Mouse (Mus musculus): ENCODE measurements around the gene Trim62. TPM values are rescaled to one million over a fixed set of nuclear protein-coding genes. Genes with fewer than 3 reads are reported as not detected.

Gene Trim62
- total RNA-seq (2017): 1.2 and 1.4 TPM in 2 replicates

DNA sequence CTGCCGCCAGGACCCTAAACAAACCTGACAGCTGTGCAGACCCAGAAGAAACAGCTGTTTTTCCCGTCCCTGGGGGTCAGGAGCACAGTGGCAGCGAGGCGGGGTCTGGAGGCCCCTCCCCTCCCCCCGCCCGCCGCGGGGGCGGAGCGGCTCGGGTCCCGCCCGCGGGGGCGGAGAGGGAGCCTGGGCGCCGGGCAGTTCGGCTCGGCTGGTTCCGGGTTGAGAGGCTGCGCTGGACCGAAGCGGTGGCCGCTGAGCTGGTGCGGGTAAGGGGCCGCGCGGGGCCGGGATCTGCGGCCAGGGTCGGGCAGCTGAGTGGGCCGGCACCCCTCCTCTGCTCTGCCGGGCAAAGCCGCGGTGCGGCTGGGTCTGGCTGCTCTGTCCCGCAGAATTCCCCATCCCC, at the start of gene Trim62:
Trim62 (plus strand) TSS at position 202 of the 403 bp plus-strand sequence.
- ATAC-seq (replicated peaks in 1 of 2; ENCODE audit: insufficient read depth in 1 of 2, low FRiP score in 2 of 2, low TSS enrichment in 1 of 2, low read depth in 1 of 2, poor library complexity in 2 of 2, severe bottlenecking in 2 of 2): peak; percentile 35 to 66; a peak in 2 of 4 replicates

DNA sequence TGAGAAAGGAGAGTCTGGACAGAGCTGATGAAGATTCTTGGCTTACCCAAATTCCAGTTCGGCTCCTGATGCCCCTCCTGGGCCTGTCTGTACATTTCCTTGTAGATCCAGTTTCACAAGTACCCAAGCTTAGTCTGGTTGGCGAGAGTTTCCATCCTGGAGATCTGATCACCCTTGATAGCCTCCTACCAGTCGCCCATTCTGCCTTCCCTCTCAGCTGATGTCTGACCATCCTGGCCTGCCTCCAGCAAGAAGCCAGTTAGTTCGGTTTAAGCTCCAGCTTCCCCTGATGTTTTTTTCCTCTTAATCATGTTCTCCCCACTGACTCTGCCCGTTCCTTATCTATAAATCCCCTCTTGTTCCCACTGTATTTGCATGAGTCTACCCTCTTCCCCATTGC, 45.2 kb upstream of the Trim62 start:
- ATAC-seq (replicated peaks in 1 of 2; ENCODE audit: insufficient read depth in 1 of 2, low FRiP score in 2 of 2, low TSS enrichment in 1 of 2, low read depth in 1 of 2, poor library complexity in 2 of 2, severe bottlenecking in 2 of 2): no peak

DNA sequence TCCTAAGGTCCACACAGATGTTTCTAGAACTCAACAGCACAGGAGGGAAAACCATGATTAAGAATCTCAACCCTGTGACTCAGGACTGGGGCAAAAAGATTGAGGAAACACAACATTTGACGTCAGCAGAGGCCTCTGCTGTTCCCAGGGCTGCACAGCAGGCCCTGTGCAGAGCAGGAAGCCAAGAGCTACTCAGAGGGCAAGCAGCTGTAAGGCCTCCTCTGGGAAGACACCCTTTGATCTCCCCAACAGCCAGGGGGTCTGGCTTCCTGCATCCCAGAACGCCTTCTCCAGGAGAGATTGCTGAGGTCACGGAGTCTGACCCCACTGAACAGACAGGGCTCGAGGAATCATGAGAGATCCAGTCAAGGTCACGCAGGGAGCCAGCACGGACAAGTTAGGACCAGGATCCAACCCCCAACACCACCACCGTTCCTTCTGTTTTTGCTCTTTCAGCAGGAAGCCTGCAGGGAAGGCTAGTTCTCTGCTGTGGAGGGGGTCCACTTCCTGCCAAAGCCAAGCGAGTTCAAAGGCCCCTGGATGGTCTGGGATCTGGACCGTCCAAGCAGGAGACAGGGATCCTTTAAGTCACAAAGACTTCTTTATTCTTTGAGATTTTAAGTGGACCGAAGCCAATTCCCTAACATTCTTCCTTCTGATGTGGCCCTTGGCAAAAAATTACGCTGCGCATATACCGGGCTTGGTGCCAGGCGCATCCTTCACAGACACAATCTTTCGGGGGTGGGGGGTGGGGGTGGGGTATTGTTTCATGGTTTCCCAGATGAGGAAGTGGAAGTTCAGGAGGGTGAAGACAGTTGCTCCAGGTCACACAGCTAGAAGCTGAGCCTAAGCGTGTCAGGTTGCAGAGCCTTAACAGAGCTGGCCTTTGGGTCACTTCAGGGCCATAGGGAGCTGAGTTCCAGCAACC, 43.3 kb upstream of the Trim62 start:
- peak; percentile 34 to 56; a peak in 2 of 4 replicates for ATAC-seq (replicated peaks in 1 of 2; ENCODE audit: insufficient read depth in 1 of 2, low FRiP score in 2 of 2, low TSS enrichment in 1 of 2, low read depth in 1 of 2, poor library complexity in 2 of 2, severe bottlenecking in 2 of 2)

DNA sequence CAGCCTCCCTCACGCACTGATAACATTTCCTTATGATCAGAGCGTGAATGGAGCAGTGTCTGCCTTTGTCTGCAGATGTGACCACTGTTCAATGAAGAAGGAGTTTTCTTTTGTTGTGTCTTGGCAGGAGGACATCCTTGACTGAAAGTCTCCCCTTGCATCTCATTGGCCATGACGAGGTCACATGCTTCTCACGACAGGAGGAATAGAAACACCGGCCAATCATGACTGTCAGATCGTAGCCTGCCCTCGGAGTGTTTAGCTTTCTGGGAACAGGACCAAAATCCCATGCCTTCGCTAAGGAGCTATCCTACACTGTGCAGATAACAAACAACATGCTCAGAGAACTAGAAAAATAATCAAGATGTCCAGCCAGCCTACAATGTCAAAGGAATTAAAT, 42.1 kb upstream of the Trim62 start:
- ATAC-seq (replicated peaks in 1 of 2; ENCODE audit: insufficient read depth in 1 of 2, low FRiP score in 2 of 2, low TSS enrichment in 1 of 2, low read depth in 1 of 2, poor library complexity in 2 of 2, severe bottlenecking in 2 of 2): no peak

DNA sequence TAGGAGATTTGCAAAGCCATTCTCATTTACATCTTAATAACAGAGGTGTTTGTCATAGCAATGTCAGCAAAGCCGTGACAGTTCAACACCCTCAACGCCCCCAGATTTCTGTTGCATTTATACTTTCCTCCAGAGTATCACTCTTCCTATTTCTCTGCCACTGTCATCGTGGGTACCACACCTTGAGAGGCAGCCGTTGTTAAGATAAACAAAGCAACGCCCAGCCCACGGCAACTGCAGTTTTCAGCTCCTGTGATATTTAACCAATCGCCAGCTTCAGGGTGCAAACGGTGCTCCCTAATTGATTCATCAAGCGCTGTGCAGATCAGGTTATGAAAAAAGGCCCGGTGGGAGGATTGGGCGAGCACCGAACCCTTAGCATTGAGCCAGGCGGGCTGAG, 38.8 kb upstream of the Trim62 start:
- no peak for ATAC-seq (replicated peaks in 1 of 2; ENCODE audit: insufficient read depth in 1 of 2, low FRiP score in 2 of 2, low TSS enrichment in 1 of 2, low read depth in 1 of 2, poor library complexity in 2 of 2, severe bottlenecking in 2 of 2)

DNA sequence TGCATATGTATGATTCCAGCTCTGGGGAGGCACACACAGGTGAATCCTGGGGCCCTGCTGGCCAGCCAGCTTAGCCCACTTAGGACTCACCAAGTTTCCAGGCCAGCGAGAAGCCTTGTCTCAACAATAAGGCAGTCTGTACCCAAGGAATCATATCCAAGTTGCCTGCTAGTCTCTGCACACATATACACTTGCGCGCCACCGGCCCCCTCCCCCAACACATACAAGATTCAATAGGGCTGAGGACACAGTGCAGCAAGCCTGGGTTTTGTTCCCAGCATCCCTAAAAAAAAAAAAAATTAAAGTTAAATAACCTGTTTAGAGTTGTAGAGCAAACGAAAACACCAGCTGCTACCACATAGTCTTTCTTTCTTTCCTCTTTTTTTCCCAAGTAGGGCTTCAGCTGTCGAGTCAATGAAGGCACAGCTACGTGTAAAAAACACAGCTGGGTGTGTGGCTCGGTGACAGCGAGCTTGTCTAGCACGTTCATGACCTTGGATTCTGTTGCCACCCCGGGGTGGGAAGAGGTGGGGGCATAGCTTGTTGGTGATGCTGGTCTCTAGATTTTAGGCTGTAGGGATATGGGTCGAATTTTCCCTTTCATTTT, 37.9 kb upstream of the Trim62 start:
- ATAC-seq (replicated peaks in 1 of 2; ENCODE audit: insufficient read depth in 1 of 2, low FRiP score in 2 of 2, low TSS enrichment in 1 of 2, low read depth in 1 of 2, poor library complexity in 2 of 2, severe bottlenecking in 2 of 2): no peak

DNA sequence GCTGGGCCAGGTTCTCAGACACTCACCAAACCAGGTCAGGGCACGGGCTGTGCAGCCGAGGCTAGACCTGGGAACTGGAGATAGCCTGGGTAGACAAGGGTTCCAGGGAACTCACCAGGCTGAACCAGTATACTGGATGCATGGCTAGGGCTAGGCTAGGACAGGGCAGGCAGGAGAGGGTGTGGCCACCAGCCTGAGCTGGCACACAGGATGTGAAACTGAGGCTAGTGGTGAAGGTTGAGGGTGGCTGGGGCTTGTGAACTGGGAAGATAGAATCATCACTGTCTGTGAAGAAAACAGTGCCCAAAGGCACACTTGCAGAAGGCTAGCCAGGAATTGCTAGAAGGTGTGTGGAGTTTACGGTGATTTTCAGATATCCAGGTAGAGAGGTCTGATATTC, 34.4 kb upstream of the Trim62 start:
- ATAC-seq (replicated peaks in 1 of 2; ENCODE audit: insufficient read depth in 1 of 2, low FRiP score in 2 of 2, low TSS enrichment in 1 of 2, low read depth in 1 of 2, poor library complexity in 2 of 2, severe bottlenecking in 2 of 2): no peak

DNA sequence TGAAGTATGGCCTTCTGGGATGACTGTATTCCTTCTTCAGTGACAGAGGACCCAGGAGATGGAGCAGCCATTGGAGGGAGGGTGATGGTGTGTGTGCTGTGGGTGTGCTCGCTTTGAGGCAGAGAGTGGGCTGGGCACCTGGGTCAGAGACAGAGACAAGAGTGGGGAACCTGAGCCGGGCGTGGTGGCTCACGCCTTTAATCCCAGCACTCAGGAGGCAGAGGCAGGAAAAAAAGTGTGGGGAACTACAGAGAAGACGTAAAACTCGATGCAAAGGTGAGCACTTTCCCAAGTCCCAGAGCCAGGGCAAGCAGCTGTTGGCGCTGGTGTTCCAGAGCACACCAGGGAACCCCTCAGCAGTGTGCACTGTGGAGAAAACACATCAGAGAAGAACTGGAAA, 33.7 kb upstream of the Trim62 start:
- no peak for ATAC-seq (replicated peaks in 1 of 2; ENCODE audit: insufficient read depth in 1 of 2, low FRiP score in 2 of 2, low TSS enrichment in 1 of 2, low read depth in 1 of 2, poor library complexity in 2 of 2, severe bottlenecking in 2 of 2)

DNA sequence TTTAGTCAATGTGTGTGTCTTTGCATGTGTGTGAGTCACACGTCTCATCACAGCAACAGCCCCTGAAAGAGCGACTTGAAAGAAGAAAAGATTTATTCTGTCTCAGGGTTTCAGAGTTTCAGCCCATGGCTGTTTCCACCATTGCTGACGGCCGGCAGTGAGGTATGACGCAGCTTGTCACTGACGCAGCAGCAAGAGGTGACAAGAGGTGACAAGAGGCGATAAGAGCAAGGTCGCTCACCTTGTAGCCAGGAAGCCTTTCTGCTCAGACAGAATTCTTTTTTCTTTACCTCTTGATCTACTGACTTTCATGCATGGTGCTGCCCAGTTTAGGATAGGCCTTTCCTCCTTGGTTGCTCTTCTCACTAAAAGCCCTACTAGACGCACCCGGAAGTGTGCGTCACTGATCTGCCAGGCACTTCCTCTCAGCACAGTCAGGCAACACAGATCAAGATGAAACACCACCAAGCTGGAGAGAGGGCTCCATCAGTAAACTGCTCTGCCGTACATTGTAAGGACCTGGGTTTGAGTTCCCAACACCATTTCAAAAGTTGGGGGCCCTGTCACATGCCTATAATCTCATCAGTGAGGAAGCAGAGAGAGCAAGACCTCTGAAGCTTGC, 31.0 kb upstream of the Trim62 start:
- ATAC-seq (replicated peaks in 1 of 2; ENCODE audit: insufficient read depth in 1 of 2, low FRiP score in 2 of 2, low TSS enrichment in 1 of 2, low read depth in 1 of 2, poor library complexity in 2 of 2, severe bottlenecking in 2 of 2): no peak

DNA sequence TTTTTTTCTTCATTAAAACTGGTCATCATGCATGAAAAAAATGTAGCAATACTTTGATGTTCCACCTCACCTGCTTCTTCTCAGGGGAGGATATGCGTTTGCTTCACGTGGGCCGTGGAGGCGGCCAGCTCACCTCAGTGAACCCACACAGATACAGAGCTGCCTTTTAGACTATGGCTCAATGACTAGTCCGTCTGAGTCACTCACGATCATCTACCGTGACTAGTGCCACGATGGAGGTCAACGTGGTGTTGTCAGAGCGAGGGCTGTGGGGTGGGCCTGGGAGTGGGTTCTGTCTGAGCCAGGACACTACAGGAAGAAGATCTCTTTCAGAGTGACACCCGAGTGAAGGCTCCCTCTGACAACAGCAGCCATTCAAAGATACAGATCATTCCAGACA, 30.3 kb upstream of the Trim62 start:
- ATAC-seq (replicated peaks in 1 of 2; ENCODE audit: insufficient read depth in 1 of 2, low FRiP score in 2 of 2, low TSS enrichment in 1 of 2, low read depth in 1 of 2, poor library complexity in 2 of 2, severe bottlenecking in 2 of 2): no peak

DNA sequence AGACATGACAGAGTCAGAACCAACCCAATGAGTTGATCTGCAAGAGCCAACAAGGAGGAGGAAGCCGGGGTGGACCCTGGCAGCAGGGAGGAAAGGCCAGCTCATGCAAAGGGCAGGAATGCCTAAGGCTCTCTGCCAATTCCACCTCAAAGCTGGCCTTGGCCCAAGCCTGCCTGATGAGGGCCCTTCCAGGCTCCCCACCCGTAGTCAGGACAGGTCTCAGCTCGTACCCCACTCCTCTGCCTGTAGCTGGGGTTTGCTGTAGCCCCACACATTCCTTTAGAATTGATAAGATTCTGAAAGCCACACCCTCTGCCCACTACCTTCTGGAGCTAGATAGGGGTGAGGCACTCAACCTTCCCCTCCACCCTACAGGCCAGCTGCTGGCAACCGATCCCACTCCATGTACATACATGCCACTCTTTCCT, 27.8 kb upstream of the Trim62 start:
- 0 out of 4 replicates have a peak, but pooled peaks of 1 of the 2 experiments have one; percentile 21 for ATAC-seq (replicated peaks in 1 of 2; ENCODE audit: insufficient read depth in 1 of 2, low FRiP score in 2 of 2, low TSS enrichment in 1 of 2, low read depth in 1 of 2, poor library complexity in 2 of 2, severe bottlenecking in 2 of 2)

DNA sequence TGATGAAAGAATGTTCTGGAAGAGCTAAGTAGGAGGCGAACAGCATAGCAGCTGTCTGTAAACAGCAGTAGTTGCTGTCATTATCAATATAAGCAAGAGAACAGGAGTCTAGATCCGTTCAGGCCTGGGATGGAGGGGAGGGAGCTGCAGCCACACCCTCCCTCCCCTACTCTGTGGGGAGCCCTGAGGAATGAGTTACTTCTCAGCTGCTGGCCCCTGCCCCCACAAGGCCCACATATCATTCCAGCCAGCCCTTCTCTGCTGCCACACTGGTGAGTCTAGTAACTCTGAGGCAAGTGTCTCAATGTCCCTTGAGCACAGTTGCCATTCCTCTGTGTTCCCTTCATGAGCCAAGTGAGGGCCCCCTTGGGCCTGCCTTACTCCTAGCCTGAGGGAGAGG, 26.2 kb upstream of the Trim62 start:
- no peak for ATAC-seq (replicated peaks in 1 of 2; ENCODE audit: insufficient read depth in 1 of 2, low FRiP score in 2 of 2, low TSS enrichment in 1 of 2, low read depth in 1 of 2, poor library complexity in 2 of 2, severe bottlenecking in 2 of 2)

DNA sequence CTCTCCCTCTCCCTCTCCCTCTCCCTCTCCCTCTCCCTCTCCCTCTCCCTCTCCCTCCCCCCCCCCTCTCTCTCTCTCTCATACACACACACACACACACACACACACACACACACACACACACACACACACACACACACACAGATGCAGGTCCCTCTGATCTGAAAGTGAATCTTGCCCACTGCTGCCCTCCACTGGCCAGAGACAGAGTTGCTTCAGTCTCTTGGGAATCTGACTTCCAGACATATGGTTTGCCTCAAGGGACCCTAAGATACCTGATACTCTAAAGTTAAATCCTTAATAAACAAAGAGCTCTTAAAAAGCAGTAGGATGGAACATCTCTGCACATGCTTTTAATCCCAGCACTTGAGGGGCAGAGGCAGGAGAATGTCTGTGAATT, 25.2 kb upstream of the Trim62 start:
- peak in 1 of 2 experiments; percentile 56; a peak in 1 of 4 replicates for ATAC-seq (replicated peaks in 1 of 2; ENCODE audit: insufficient read depth in 1 of 2, low FRiP score in 2 of 2, low TSS enrichment in 1 of 2, low read depth in 1 of 2, poor library complexity in 2 of 2, severe bottlenecking in 2 of 2)

DNA sequence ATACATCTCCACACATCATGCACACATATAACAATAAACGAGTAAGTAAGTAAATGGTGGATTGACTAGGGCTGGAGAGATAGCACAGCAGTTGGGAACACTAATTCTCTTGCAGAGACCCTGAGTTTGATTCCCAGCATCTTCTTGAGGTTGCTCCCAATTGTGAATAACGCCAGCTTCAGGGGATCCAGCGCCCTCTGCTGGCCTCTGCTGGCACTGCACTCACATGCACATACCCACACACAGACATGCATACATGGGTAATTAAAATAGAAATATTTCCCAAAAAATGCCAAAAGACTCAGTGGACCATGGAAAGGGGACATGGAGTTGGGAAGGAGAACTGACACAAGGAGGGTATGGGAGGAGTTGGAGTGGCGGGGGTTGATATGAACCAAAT, 24.5 kb upstream of the Trim62 start:
- no peak for ATAC-seq (replicated peaks in 1 of 2; ENCODE audit: insufficient read depth in 1 of 2, low FRiP score in 2 of 2, low TSS enrichment in 1 of 2, low read depth in 1 of 2, poor library complexity in 2 of 2, severe bottlenecking in 2 of 2)

DNA sequence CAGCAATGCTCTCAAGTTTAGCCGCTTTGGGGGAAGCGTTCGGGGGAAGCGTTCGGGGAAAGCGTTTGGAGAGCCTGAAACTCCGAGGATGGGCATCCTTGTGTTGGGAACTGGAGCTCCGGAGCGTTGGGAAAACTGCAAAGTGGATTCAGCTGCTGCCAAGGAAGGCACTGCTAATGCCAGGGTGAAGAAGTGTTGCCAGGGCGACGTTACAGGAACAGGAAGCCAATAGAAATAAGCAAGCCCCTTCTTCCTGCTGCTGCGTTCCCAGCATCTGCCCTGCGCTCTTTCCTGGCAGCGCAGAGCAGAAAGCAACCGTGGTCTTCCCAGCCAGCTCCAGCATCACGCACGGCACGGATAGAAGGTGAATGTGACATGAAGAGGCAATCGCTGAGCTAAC, 10.4 kb upstream of the Trim62 start:
- ATAC-seq (replicated peaks in 1 of 2; ENCODE audit: insufficient read depth in 1 of 2, low FRiP score in 2 of 2, low TSS enrichment in 1 of 2, low read depth in 1 of 2, poor library complexity in 2 of 2, severe bottlenecking in 2 of 2): no peak

DNA sequence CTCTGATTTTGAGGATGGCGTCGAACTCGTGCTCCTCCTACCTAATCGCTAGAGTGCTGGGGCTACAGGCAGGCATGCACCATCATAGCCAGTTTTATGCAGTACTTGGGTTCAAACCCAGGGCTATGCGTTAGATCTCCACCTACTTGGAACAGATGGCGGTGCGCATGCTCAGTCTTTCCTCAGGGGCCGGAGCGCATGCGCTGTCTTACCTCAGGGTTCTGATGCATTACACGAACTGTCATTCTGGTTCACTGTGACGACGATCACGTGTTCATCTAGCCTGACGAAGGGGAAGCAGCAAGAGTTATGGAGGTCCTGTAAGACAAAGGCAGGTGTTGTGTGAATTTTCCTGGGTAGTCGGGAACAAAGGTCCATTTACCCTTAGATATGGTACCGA, 9.3 kb upstream of the Trim62 start:
- ATAC-seq (replicated peaks in 1 of 2; ENCODE audit: insufficient read depth in 1 of 2, low FRiP score in 2 of 2, low TSS enrichment in 1 of 2, low read depth in 1 of 2, poor library complexity in 2 of 2, severe bottlenecking in 2 of 2): no peak

DNA sequence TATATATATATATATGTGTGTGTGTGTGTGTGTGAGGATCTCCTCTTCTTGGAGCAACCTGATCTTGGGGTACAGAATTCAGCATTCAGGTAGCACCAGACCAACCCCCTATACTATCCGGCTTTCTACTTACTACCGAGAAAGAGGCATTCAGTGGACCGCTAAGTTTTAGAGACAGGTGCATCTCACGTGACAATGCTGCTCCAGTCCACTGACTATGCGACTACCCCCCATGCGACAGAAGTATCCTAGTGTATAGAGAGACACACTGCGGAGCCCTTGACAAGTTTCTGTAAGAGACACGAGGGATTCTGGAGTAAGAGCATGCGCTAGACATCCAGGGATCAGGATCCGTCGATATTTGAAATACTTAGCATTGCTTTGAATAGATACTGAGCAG, 7.9 kb upstream of the Trim62 start:
- ATAC-seq (replicated peaks in 1 of 2; ENCODE audit: insufficient read depth in 1 of 2, low FRiP score in 2 of 2, low TSS enrichment in 1 of 2, low read depth in 1 of 2, poor library complexity in 2 of 2, severe bottlenecking in 2 of 2): no peak

DNA sequence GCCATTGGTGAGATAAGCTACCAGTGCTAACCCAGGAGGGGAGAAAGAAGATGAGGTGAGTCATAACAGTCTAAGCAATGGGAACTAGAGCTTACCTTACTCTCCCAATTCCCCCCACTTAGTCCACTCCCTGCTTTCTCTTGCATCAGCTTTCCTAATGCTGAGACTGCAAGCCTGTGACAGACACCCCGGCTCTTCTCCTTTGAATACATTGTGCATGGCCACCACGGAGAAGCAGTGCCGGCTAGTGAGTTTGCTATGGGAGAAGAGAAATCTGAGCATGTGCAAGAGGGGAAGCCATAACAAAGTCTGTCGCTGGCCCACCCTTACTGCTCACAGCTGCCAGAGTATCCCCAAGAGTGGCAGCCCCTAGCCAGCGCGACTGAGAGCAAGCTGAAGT, 5.9 kb upstream of the Trim62 start:
- no peak for ATAC-seq (replicated peaks in 1 of 2; ENCODE audit: insufficient read depth in 1 of 2, low FRiP score in 2 of 2, low TSS enrichment in 1 of 2, low read depth in 1 of 2, poor library complexity in 2 of 2, severe bottlenecking in 2 of 2)

All from hematopoietic stem cell, adult 5-6 weeks (primary cell).